Mouse (Mus musculus): ENCODE data around the gene Ranbp10.
"Not testable (repeated sequence)": the region's sequence is repeated elsewhere in the genome, so short reads cannot be mapped to it uniquely, and the experiment has no call there.

Ranbp10 gene

DNA sequence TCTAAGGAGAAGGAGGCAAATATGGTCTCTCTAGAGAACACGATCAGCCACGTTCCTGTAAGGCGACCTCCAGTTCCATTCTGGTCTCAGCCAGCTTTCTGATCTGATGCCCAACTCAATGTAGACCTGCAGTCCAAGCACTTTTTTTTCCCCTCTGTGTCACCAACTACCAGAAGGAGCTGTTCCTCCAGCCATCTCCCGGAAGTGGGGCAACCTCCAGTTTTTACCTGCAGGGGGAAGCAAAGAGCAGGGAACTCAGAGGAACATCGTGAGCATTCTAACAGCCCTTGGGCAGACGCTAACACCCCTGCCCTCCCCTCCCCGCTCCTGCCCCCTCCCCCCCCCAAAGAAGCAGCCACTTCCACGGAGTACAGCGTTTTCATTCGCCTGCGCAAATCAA is 8.2 kb upstream of the Ranbp10 start:
- no peak for DNase-seq (ENCODE audit: low read depth)

DNA sequence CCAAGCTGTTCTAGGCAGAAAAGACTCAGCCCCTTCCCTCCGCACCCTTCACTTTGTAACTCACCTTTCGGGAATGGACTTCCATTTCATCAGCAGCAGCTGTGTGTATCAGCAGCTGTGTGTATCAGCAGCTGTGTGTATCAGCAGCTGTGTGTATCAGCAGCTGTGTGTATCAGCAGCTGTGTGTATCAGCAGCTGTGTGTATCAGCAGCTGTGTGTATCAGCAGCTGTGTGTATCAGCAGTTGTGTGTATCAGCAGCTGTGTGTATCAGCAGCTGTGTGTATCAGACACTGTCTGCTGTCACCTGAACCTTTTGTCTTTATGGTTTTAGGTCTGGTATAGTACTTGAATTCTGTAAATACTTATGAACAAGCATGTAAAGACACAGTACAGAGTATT is 6.6 kb upstream of the Ranbp10 start:
- not testable (repeated sequence) for DNase-seq (ENCODE audit: low read depth)

DNA sequence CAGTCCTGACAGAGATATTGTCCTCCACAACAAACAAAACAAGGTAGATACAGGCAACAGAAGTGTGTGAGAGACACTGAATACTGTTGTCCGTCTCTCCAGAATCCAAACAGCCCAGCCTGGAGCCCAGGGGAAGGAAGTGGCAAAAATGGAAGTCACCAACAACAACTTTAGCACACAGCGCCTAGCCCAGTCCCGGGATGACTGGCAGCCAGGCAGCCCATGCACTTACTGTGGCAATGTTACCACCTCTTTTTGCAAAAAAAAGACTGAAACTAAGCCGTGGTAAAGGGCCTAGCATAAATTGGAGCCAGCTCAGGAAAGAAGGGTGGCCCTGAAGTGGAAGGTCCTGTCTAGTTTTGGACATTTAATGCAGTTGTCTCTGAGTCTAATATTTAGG is 771 bp downstream of the Ranbp10 start:
- DNase-seq (ENCODE audit: low read depth) = no peak

GRCm38 (mm10) chr8:105825506-105825905 is 1.6 kb downstream of the Ranbp10 start:
- DNase-seq (ENCODE audit: low read depth) = no peak

GRCm38 (mm10) chr8:105820925-105821324 is 6.2 kb downstream of the Ranbp10 start:
- peak; percentile 94 for DNase-seq (ENCODE audit: low read depth)

GRCm38 (mm10) chr8:105819659-105820058 is 7.5 kb downstream of the Ranbp10 start:
- no peak for DNase-seq (ENCODE audit: low read depth)

GRCm38 (mm10) chr8:105813241-105813640 is 13.9 kb downstream of the Ranbp10 start:
- DNase-seq (ENCODE audit: low read depth) = no peak

- DNase-seq (ENCODE audit: low read depth) = no peak
Observed at GRCm38 (mm10) chr8:105812511-105812910, 14.6 kb downstream of the Ranbp10 start.

- DNase-seq (ENCODE audit: low read depth) = no peak
Observed at GRCm38 (mm10) chr8:105811543-105811942, 15.6 kb downstream of the Ranbp10 start.

DNA sequence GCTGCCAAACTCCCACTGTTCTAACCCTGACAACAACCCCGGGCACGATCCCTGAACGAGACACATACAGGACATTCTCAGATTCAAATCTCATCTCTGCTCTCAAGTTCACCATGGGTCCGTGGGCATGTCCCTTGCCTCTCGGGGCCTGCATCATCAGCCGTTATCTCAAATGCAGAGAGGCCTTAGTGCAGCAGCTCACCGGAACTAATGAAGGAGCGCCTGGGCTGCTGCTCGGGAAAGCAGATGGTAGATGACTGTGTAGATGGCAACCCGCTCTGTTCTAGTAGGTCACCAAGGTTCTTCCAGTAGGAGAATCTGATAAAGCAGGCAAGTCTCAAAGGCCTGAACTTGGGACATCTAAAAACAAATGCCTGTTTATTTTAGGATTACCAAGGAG is 16.1 kb downstream of the Ranbp10 start:
- DNase-seq (ENCODE audit: low read depth) = no peak

DNA sequence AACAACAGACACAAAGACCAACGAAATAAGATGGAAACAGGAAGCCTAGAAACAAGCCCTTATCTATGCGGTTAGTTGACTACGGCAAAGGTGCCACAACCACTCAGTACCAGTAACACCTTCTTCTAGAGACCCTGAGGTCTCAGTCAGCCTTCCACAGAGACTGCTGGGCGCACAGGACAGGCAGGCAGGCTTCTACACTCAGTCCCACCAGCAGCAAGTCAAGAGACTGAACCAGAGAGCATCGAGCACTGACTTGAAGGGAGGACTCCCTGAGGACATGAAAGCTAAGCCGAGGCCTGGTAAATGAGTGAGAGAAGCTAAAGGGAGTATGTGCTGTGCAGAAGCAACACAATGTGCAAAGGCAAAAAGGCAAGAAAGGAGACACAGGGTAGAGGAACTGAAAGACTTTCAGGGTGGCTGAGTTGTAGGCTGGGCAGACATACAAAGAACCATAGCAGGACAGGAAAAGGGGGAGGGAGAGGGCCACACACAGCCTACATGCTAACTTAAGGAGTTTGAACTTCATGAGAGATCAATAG is 16.8 kb downstream of the Ranbp10 start:
- no peak for DNase-seq (ENCODE audit: low read depth)

DNA sequence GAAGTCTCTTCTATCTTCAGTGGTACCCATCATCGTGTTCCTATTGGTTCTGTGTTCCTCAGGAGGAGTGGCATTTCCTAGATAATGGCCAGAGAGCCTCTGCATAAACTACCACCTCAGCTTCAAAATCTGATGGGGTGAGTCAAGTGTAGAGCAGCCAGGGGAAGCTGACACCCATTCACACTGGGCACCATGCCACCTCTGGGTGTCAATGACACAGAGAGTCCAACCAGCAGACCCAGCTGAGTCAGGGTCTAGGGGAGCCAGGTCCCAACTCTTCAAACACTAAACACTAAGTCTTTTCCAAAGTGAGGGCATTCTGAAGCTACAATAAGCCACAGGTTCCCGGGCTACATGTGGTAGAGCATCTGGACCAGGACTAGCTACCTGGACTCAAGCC is 18.7 kb downstream of the Ranbp10 start:
- DNase-seq (ENCODE audit: low read depth) = no peak

- DNase-seq (ENCODE audit: low read depth) = no peak
Observed at GRCm38 (mm10) chr8:105807766-105808165, 19.4 kb downstream of the Ranbp10 start.

DNA sequence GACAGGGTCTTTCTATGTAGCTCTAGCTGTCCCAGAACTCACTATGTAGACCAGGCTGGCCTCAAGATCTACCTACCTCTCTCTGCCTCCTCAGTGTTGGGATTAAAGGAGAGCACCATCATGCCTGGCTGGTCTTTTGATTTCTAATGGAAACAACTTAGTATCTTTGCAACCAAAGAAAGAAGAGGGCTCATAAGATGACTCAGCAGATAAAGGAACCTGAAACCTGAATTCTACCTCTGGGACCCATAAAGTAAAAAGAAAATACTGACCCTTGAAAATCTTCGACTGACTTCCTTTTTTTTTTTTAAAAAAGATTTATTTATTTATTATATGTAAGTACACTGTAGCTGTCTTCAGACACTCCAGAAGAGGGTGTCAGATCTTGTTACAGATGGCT is 21.2 kb downstream of the Ranbp10 start:
- no peak for DNase-seq (ENCODE audit: low read depth)

- no peak for DNase-seq (ENCODE audit: low read depth)
Observed at GRCm38 (mm10) chr8:105805346-105805745, 21.8 kb downstream of the Ranbp10 start.

DNA sequence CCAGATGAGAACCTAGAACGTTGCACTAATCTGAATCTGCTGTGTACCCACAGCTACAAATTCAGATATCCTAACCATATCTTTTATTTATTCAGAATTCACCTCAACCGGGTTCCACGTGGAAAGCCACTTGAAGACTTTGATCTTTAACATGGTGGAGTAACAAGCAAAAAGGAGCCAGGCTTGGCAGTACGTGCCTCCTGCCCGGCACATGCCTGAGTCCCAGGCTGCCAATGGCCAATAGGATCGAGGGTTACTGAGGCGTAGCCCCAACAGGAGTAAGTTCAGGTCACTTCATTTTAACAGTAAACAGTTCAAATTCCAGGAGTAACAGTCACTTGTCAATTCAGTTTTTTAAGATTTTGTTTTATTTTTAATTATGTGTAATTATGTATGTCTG is 22.4 kb downstream of the Ranbp10 start:
- DNase-seq (ENCODE audit: low read depth) = no peak

GRCm38 (mm10) chr8:105801153-105801904 is 25.8 kb downstream of the Ranbp10 start:
- DNase-seq (ENCODE audit: low read depth) = peak; percentile 65

DNA sequence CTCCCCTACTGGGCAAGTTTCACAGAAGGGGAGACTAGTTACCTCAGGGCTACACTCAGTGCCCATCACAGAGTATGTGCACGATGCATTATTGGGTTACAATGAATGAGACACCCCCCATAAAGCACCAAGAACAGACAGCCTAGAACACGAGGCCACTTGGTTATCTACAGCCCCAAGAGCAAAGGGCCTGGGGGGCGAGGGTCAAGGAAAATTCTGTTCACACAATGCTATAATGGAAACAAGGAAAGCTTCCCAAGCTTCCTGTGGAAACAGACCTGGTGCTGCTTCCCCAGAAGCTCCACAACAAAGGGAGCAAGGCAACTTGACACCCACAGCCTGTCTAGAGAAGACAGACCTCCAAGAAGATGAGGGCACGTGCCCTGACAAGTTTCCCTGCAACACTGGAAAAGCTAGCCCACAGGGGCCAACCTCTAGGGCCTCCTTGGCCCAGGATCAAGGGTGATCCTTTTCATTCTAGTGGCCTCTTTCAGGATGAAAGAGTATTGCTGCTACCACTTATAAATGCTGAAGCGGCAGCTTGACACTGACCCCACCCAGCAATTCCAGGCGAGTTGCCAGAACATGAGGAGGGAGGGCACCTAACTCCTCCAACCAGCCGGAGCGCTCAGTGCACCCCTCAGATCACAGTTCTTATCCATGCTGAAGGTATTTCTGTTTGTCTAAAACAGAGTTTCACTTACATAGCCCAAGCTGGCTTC is 27.9 kb downstream of the Ranbp10 start:
- DNase-seq (ENCODE audit: low read depth) = peak; percentile 75

DNA sequence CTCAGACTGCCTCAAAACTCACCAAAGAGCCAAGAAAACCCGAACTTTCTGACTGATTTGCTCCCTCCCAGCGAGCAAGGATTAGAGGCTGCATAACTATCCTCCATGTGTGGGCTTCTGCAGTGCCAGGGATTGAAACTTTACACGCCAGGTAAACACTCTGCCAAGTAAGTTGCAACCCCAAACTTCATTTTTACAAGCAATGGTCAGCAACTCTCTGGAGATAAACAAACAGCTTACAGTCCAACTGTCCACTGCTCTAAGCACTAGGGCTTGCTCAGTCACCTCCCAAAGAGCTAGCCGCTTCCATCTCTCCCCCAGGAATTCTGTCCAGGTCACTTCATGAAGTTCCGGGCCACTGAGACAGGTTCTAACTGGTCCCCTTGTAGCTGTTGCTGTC is 28.7 kb downstream of the Ranbp10 start:
- DNase-seq (ENCODE audit: low read depth) = no peak

DNA sequence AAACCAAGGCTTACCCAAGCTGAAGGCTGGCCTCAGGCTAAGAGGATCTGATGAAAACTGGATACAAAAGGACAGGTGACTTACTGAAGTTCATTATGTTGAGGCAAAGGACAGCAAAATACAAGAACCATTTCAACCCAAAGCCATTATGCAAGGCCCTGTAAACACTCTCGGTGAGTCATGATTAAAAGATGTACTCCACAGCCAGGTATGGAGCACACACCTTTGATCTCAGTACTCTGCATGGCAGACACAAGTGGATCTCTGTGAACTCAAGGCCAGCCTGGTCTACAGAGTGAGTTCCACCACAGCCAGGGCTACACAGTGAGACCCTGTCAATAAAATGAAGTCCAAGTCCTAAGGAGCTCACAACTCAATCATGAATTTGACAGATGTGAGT is 31.4 kb downstream of the Ranbp10 start:
- DNase-seq (ENCODE audit: low read depth) = no peak

DNA sequence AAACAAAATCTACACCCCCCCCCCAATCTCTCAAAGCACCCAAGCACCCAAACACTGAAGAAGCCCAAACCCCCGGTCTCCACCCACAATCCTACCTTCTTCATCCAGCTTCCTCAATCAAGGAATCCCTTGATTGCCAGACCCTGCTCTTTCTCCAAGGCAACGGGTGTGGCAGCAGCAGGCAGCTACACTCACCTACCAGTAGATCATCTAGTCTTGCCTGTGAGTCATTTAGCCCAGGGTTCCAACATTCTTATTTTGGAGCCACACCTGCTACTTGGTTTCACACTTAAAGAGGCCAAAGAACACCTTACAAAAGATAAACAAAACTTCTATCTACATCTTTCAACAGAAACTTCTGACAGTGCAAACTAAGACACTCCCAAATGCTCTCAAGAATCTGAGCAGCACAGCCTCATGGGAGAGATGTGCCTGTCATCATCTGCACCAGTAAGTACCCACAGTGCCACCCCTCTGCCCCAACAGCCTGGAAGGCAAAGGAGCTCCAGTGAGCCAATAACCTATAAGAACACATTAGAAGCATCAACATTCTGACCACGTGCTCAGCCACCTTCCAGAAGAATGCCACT is 33.0 kb downstream of the Ranbp10 start:
- no peak for DNase-seq (ENCODE audit: low read depth)

DNA sequence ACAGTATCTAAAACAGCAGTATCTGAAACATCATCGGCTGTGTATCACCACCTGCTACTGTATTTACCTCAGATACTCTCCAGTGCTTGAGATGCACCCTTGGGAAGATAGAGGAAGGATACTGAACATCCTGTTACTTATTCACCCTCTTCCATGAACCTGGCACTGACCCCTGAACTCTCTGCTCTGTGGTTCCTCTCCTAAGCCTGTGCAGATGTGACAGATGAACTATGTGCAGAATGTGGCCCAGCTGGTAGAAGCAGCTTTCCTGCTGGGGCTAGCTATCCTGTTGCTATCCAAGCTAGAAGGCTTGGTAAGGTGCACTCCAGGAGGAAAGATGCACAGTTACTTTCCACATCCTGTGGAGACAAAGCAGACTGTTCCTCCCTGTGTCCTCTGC is 33.8 kb downstream of the Ranbp10 start:
- no peak for DNase-seq (ENCODE audit: low read depth)

DNA sequence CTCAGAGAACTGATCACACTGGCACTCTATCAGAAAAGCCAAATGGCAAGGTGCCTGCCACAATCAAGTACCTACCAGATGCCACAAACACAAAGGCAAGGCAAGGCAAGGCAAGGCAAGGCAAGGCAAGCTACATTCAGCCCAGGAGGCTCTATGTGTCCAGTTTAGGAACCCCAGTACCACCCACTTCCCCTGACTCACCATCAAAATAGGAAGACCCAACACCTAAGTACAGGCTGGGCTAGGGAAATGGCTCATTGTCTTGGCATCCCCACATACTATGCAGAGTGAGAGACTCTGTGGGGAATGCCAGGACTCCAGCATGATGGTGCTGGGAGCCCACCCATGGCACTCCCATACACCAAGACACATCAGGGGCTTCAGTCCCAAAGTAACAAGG is 37.5 kb downstream of the Ranbp10 start:
- no peak for DNase-seq (ENCODE audit: low read depth)
